Mouse (Mus musculus): ENCODE measurements around the gene Tmem201.

GRCm38 (mm10) chr4:149758423-149758822 is 20.6 kb upstream of the Tmem201 start:
- TF ChIP-seq CTCF (IDR thresholded peaks at IDR 0.05; ENCODE audit: low read depth) (no peak), EP300 (IDR thresholded peaks at IDR 0.05; ENCODE audit: low read depth) (no peak)
